Mouse (Mus musculus): ENCODE data around the gene Btn1a1.

The Btn1a1 gene

GRCm38 (mm10) chr13:23483153-23483552 is 17.5 kb upstream of the Btn1a1 start:
- no peak for DNase-seq (ENCODE audit: low read depth)

- no peak for DNase-seq (ENCODE audit: low read depth)
Observed at GRCm38 (mm10) chr13:23475658-23476057, 10.0 kb upstream of the Btn1a1 start.

GRCm38 (mm10) chr13:23466911-23467310 is 1.2 kb upstream of the Btn1a1 start:
- DNase-seq (ENCODE audit: low read depth), result peak; percentile 95

- DNase-seq (ENCODE audit: low read depth), result no peak
Observed at GRCm38 (mm10) chr13:23466306-23466705, 605 bp upstream of the Btn1a1 start.

- no peak for DNase-seq (ENCODE audit: low read depth)
Observed at GRCm38 (mm10) chr13:23464841-23465366, 797 bp downstream of the Btn1a1 start.

GRCm38 (mm10) chr13:23464224-23464637 is 1.5 kb downstream of the Btn1a1 start:
- no peak for DNase-seq (ENCODE audit: low read depth)

GRCm38 (mm10) chr13:23463381-23464223 is 2.1 kb downstream of the Btn1a1 start:
- DNase-seq (ENCODE audit: low read depth), result peak; percentile 87

GRCm38 (mm10) chr13:23462669-23463068 is 3.0 kb downstream of the Btn1a1 start:
- no peak for DNase-seq (ENCODE audit: low read depth)

- DNase-seq (ENCODE audit: low read depth), result peak; percentile 51
Observed at GRCm38 (mm10) chr13:23462063-23462462, 3.6 kb downstream of the Btn1a1 start.

- no peak for DNase-seq (ENCODE audit: low read depth)
Observed at GRCm38 (mm10) chr13:23459264-23459846, 6.3 kb downstream of the Btn1a1 start.

- DNase-seq (ENCODE audit: low read depth), result peak; percentile 58
Observed at GRCm38 (mm10) chr13:23453926-23454325, 11.8 kb downstream of the Btn1a1 start.

- peak; percentile 86 for DNase-seq (ENCODE audit: low read depth)
Observed at GRCm38 (mm10) chr13:23453362-23453862, 12.3 kb downstream of the Btn1a1 start.

GRCm38 (mm10) chr13:23450398-23450797 is 15.3 kb downstream of the Btn1a1 start:
- peak; percentile 93 for DNase-seq (ENCODE audit: low read depth)

GRCm38 (mm10) chr13:23449235-23450095 is 16.2 kb downstream of the Btn1a1 start:
- peak; percentile 97 for DNase-seq (ENCODE audit: low read depth)

- DNase-seq (ENCODE audit: low read depth), result no peak
Observed at GRCm38 (mm10) chr13:23448758-23449157, 16.9 kb downstream of the Btn1a1 start.

GRCm38 (mm10) chr13:23446498-23446952 is 19.2 kb downstream of the Btn1a1 start:
- peak; percentile 91 for DNase-seq (ENCODE audit: low read depth)

- peak; percentile 92 for DNase-seq (ENCODE audit: low read depth)
Observed at GRCm38 (mm10) chr13:23445561-23446320, 20.0 kb downstream of the Btn1a1 start.

GRCm38 (mm10) chr13:23445156-23445555 is 20.5 kb downstream of the Btn1a1 start:
- DNase-seq (ENCODE audit: low read depth), result no peak

- peak; percentile 32 for DNase-seq (ENCODE audit: low read depth)
Observed at GRCm38 (mm10) chr13:23444451-23444850, 21.2 kb downstream of the Btn1a1 start.

GRCm38 (mm10) chr13:23439901-23440300 is 25.8 kb downstream of the Btn1a1 start:
- no peak for DNase-seq (ENCODE audit: low read depth)

GRCm38 (mm10) chr13:23438521-23438920 is 27.2 kb downstream of the Btn1a1 start:
- DNase-seq (ENCODE audit: low read depth), result no peak
